Mouse (Mus musculus): Measurements from ENCODE around the gene Gdf10. TPM values are rescaled to one million over a fixed set of nuclear protein-coding genes. Genes with fewer than 3 reads are reported as not detected.

The Gdf10 gene
- total and polyA plus RNA-seq, 3 experiments: 1.0 to 3.8 (median 1.1) TPM

DNA sequence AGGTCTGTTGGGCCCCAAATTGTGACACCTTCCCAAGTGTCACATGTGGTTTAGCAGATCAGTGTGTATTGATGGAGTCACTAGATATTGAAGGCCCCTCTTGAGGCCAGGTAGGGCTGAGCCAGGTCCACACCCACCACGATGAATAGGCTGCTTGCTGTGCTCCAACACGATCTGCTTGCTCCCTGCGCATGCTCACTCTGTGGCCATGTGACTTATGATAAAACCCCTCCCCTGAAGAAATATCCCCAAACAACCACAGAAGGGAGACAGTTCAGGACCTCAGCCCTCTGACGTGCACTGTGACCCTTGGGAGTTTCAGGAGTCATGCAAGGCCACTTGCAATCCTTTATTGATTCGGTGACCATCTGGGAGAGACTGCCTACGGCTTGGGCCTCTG is 22.7 kb downstream of the Gdf10 start:
- Histone ChIP-seq H3K9ac (ENCODE audit: low read depth, low read length) (no peak overlapping the region), H3K4me3 (no peak overlapping the region), H3K79me2 (replicated peaks; ENCODE audit: control insufficient read depth, insufficient read depth, low read length) (no peaks in the 10 kb centered on the region), H3K36me3 (ENCODE audit: control insufficient read depth, insufficient read depth, low read length) (no peaks in the 10 kb centered on the region), H3K27me3 (ENCODE audit: control insufficient read depth, insufficient read depth, low read length) (no peaks in the 10 kb centered on the region), H3K4me1 (ENCODE audit: control insufficient read depth, insufficient read depth, low read length) (no peaks in the 10 kb centered on the region), H3K27ac (no peak overlapping the region)
- DNase-seq: no peak
- TF ChIP-seq POLR2A (IDR thresholded peaks at IDR 0.05; ENCODE audit: insufficient read depth, low read depth, low read length) (no peak), EP300 (IDR thresholded peaks at IDR 0.05; ENCODE audit: insufficient read depth, low read depth, low read length) (no peak), CTCF (IDR thresholded peaks at IDR 0.05) (no peak)
- intact Hi-C loops (cut with DNase I): no loop called here
- 75% methylated on average over 6 of the region's 6 CpGs for WGBS

DNA sequence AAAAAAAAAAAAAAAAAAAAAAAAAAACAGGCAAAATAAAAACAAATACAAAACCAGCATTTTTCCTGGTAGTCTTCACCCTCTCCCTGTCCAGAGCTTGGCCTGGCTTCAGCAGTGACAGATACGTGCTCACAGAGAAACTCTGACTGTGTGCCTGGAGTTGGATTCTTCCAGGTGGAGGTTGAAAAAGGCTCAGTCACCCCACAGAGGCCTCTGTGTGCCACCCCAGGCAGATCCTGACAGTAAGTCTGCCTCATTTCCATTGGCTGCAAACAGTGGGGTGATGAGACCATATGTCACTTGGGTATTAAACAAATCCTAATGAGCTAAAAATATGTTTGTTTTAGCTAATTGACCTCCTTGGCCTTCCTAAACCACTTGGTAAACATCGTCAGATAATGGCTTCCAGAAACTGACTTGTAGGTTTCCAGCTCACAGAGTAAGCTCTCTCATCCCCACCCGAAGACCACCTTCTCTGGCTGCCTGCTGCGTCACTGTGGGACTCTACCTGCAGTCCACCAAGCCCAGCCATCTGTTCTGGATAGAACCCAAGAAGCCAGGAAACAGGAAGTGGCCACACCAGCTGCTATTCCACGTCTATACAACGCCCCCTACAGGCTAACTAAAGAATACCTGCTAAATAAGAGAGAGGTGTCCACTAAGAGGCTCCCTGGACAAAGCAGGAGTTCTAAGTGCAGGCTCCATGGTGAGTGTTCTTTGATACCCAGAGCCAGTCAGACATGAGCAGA is 29.0 kb downstream of the Gdf10 start:
- Histone ChIP-seq H3K4me3 (no peak overlapping the region), H3K27ac (no peak overlapping the region), H3K27me3 (ENCODE audit: control insufficient read depth, insufficient read depth, low read length) (no peaks in the 10 kb centered on the region), H3K4me1 (ENCODE audit: control insufficient read depth, insufficient read depth, low read length) (no peaks in the 10 kb centered on the region), H3K79me2 (replicated peaks; ENCODE audit: control insufficient read depth, insufficient read depth, low read length) (no peaks in the 10 kb centered on the region), H3K36me3 (ENCODE audit: control insufficient read depth, insufficient read depth, low read length) (no peaks in the 10 kb centered on the region), H3K9ac (ENCODE audit: low read depth, low read length) (no peak overlapping the region)
- no peak for TF ChIP-seq POLR2A (IDR thresholded peaks at IDR 0.05; ENCODE audit: insufficient read depth, low read depth, low read length)
- TF ChIP-seq EP300 (IDR thresholded peaks at IDR 0.05; ENCODE audit: insufficient read depth, low read depth, low read length): no peak
- no peak for TF ChIP-seq CTCF (IDR thresholded peaks at IDR 0.05)
- 52% methylated on average over 6 of the region's 6 CpGs for WGBS
- intact Hi-C loops (cut with DNase I): loop anchor here (10.0 kb wide), 1 partner anchor 252 kb away; the partner anchor contains the start of gene Gprin2
- no peak for DNase-seq

DNA sequence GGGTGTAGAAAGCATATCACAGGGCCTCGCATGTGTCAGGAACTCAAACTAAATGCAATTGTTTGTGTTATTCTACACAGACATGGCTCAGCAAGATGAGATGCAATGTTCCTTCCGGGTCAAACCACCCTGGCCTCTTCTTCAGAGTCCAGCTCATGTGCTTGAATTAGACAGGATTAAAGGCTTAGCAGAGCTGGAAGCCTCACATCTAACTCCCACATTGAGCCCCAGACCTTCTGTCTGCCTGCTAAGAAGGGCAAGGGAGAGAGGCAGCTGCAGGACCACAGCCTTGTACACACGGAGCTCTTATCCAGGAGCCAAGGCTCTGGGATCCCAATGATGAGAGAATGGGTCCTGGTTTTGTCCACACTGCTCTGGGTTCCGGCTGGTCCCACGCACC is 30.4 kb downstream of the Gdf10 start, which contains the start of gene Rbp3:
TSS of gene Rbp3 (plus strand) at position 243 of the 400 bp plus-strand sequence.
- H3K9ac ChIP-seq (ENCODE audit: low read depth, low read length): no peak within 1 kb of the TSS
- intact Hi-C loops (cut with DNase I): loop anchor here (10.0 kb wide), 1 partner anchor 251 kb away; the partner anchor contains the start of gene Gprin2
- no peaks in the 10 kb centered on the region for H3K79me2 ChIP-seq (replicated peaks; ENCODE audit: control insufficient read depth, insufficient read depth, low read length)
- no peaks in the 10 kb centered on the region for H3K4me1 ChIP-seq (ENCODE audit: control insufficient read depth, insufficient read depth, low read length)
- H3K36me3 ChIP-seq (ENCODE audit: control insufficient read depth, insufficient read depth, low read length): no peaks in the 10 kb centered on the region
- no peak within 1 kb of the TSS for H3K27ac ChIP-seq
- TF ChIP-seq CTCF (IDR thresholded peaks at IDR 0.05) (no peak), EP300 (IDR thresholded peaks at IDR 0.05; ENCODE audit: insufficient read depth, low read depth, low read length) (no peak), POLR2A (IDR thresholded peaks at IDR 0.05; ENCODE audit: insufficient read depth, low read depth, low read length) (no peak)
- no peak within 1 kb of the TSS for H3K4me3 ChIP-seq
- H3K27me3 ChIP-seq (ENCODE audit: control insufficient read depth, insufficient read depth, low read length): no peaks in the 10 kb centered on the region
- 85% methylated on average over 5 of the region's 5 CpGs for WGBS
- no peak for DNase-seq

DNA sequence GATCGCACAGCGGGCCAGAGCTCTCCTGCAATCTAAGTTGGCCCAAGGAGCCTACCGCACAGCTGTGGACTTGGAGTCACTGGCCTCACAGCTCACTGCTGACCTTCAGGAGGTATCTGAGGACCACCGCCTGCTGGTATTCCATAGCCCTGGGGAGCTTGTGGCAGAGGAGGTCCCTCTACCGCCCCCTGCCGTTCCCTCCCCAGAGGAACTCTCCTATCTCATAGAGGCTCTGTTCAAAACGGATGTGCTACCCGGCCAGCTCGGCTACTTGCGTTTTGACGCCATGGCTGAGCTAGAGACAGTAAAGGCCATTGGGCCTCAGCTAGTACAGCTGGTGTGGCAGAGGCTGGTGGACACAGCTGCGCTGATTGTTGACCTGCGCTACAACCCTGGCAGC is 32.7 kb downstream of the Gdf10 start:
- DNase-seq: no peak
- Histone ChIP-seq H3K79me2 (replicated peaks; ENCODE audit: control insufficient read depth, insufficient read depth, low read length) (no peaks in the 10 kb centered on the region), H3K36me3 (ENCODE audit: control insufficient read depth, insufficient read depth, low read length) (no peaks in the 10 kb centered on the region), H3K4me1 (ENCODE audit: control insufficient read depth, insufficient read depth, low read length) (no peaks in the 10 kb centered on the region), H3K27ac (no peak overlapping the region), H3K27me3 (ENCODE audit: control insufficient read depth, insufficient read depth, low read length) (no peaks in the 10 kb centered on the region), H3K4me3 (no peak overlapping the region), H3K9ac (ENCODE audit: low read depth, low read length) (no peak overlapping the region)
- 66% methylated on average over 13 of the region's 13 CpGs for WGBS
- intact Hi-C loops (cut with DNase I): loop anchor here (5.0 to 10.0 kb wide), 2 partner anchors 151 to 249 kb away; partner anchors contain the start of gene Gprin2
- TF ChIP-seq EP300 (IDR thresholded peaks at IDR 0.05; ENCODE audit: insufficient read depth, low read depth, low read length) (no peak), CTCF (IDR thresholded peaks at IDR 0.05) (peak; percentile 21)

DNA sequence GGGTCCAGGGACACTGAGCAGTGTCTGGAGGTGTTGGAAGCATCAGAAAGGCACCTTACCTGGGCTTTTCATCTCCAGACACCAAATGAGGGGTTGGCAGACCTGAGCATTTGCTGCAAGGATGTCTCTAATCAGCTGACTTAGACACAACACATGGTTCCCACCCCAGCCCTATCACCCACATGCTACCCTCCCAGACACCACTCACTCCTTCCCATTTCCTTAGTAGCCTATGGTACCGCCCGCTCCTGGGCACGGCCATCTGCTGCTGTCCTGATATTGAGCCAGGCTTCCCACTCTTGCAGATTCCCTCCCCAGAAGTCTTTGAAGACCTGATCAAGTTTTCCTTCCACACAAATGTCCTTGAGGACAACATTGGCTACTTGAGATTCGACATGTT is 34.8 kb downstream of the Gdf10 start:
- no peak overlapping the region for H3K9ac ChIP-seq (ENCODE audit: low read depth, low read length)
- H3K4me3 ChIP-seq: no peak overlapping the region
- no peaks in the 10 kb centered on the region for H3K36me3 ChIP-seq (ENCODE audit: control insufficient read depth, insufficient read depth, low read length)
- 57% methylated on average over 4 of the region's 4 CpGs for WGBS
- H3K27ac ChIP-seq: no peak overlapping the region
- no peaks in the 10 kb centered on the region for H3K27me3 ChIP-seq (ENCODE audit: control insufficient read depth, insufficient read depth, low read length)
- TF ChIP-seq EP300 (IDR thresholded peaks at IDR 0.05; ENCODE audit: insufficient read depth, low read depth, low read length) (no peak), CTCF (IDR thresholded peaks at IDR 0.05) (no peak), POLR2A (IDR thresholded peaks at IDR 0.05; ENCODE audit: insufficient read depth, low read depth, low read length) (no peak)
- intact Hi-C loops (cut with DNase I): loop anchor here (5.0 to 10.0 kb wide), 2 partner anchors 149 to 247 kb away; partner anchors contain the start of gene Gprin2
- H3K79me2 ChIP-seq (replicated peaks; ENCODE audit: control insufficient read depth, insufficient read depth, low read length): no peaks in the 10 kb centered on the region
- DNase-seq: no peak
- no peaks in the 10 kb centered on the region for H3K4me1 ChIP-seq (ENCODE audit: control insufficient read depth, insufficient read depth, low read length)

DNA sequence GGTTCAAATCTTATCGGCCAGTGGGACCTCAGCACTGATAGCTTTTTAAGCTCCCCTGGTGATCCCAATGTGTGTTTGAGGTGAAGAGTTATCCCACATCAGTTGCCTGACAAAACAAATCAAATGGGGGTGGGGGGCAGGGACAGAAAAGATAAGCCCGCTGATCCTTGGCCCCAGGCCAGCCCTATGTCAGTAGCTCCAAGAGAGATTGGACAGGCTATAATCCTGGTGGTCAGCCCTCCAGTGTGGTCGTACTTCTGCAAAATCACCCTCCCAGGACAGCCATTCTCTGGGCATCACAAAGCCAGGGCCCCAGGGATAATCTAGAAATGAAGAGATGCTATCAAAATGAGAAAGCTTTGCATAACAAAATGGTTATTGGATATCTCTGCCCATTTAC is 35.5 kb downstream of the Gdf10 start:
- Histone ChIP-seq H3K27me3 (ENCODE audit: control insufficient read depth, insufficient read depth, low read length) (no peaks in the 10 kb centered on the region), H3K9ac (ENCODE audit: low read depth, low read length) (no peak overlapping the region), H3K4me3 (no peak overlapping the region), H3K4me1 (ENCODE audit: control insufficient read depth, insufficient read depth, low read length) (no peaks in the 10 kb centered on the region), H3K27ac (no peak overlapping the region), H3K36me3 (ENCODE audit: control insufficient read depth, insufficient read depth, low read length) (no peaks in the 10 kb centered on the region), H3K79me2 (replicated peaks; ENCODE audit: control insufficient read depth, insufficient read depth, low read length) (no peaks in the 10 kb centered on the region)
- intact Hi-C loops (cut with DNase I): loop anchor here (5.0 to 10.0 kb wide), 2 partner anchors 148 to 246 kb away; partner anchors contain the start of gene Gprin2
- no peak for DNase-seq
- WGBS: 6% methylated on average over 3 of the region's 3 CpGs
- TF ChIP-seq CTCF (IDR thresholded peaks at IDR 0.05) (no peak), EP300 (IDR thresholded peaks at IDR 0.05; ENCODE audit: insufficient read depth, low read depth, low read length) (no peak), POLR2A (IDR thresholded peaks at IDR 0.05; ENCODE audit: insufficient read depth, low read depth, low read length) (no peak)
